Mouse (Mus musculus): ENCODE results near the gene Rbpj. TPM values are rescaled to one million over a fixed set of nuclear protein-coding genes. Genes with fewer than 3 reads are reported as not detected.

Rbpj gene
- total and polyA plus RNA-seq, 3 experiments = 40.5 to 62.8 (median 61.3) TPM

- in situ Hi-C loops (cut with MboI; ENCODE audit: low pct_ligation_motif_present, low pct_unique_long_range_greater_than_20kb, low sequenced_read_pairs) = no loop called here
- H3K4me1 ChIP-seq (ENCODE audit: control insufficient read depth in 1 of 2, insufficient read depth in 2 of 2) = peaks cover 9 to 15% of the 10 kb centered on the region in 2 experiments
Measured at GRCm38 (mm10) chr5:53481021-53481420, 15.1 kb downstream of the Rbpj start.

GRCm38 (mm10) chr5:53485069-53485628 is 19.2 kb downstream of the Rbpj start:
- H3K27ac ChIP-seq (ENCODE audit: insufficient read depth, low read depth) = no peak overlapping the region
- no peaks in the 10 kb centered on the region for H3K36me3 ChIP-seq (replicated peaks in 1 of 2; ENCODE audit: control insufficient read depth in 1 of 2, insufficient read depth in 1 of 2, low read length in 1 of 2)
- no peak overlapping the region for H3K9ac ChIP-seq (ENCODE audit: insufficient read depth, low read depth)
- no peak for DNase-seq (ENCODE audit: extremely low read depth)
- peaks cover 9 to 14% of the 10 kb centered on the region in 2 experiments for H3K4me1 ChIP-seq (ENCODE audit: control insufficient read depth in 1 of 2, insufficient read depth in 2 of 2)
- H3K9me3 ChIP-seq (replicated peaks; ENCODE audit: low read length) = no peaks in the 10 kb centered on the region
- dilution Hi-C loops (cut with MboI; ENCODE audit: extremely low pct_ligation_motif_present, extremely low pct_unique_long_range_greater_than_20kb, low sequenced_read_pairs) = no loop called here
- H3K4me2 ChIP-seq (ENCODE audit: insufficient read depth, low read depth, poor library complexity, severe bottlenecking) = no peak overlapping the region
- no peaks in the 10 kb centered on the region for H3K27me3 ChIP-seq (replicated peaks)
- in situ Hi-C loops (cut with MboI; ENCODE audit: low pct_ligation_motif_present, low pct_unique_long_range_greater_than_20kb, low sequenced_read_pairs) = no loop called here
- no peak overlapping the region for H3K4me3 ChIP-seq (replicated peaks in 1 of 3; ENCODE audit: low read depth in 2 of 3, low read length in 2 of 3, poor library complexity in 1 of 3)
- TF ChIP-seq ZMIZ1 (IDR thresholded peaks at IDR 0.05; ENCODE audit: low read depth, low read length) (no peak), USF2 (conservative IDR thresholded peaks at IDR 0.05; ENCODE audit: low read depth, low read length) (no peak), MYC (IDR thresholded peaks at IDR 0.05; ENCODE audit: low read depth, low read length) (no peak)
- H3K79me2 ChIP-seq (replicated peaks; ENCODE audit: control insufficient read depth, extremely low read depth, insufficient read depth, poor library complexity, severe bottlenecking) = no peaks in the 10 kb centered on the region

More at GRCm38 (mm10) chr5:53481021-53481420, 15.1 kb downstream of the Rbpj start:
- Histone ChIP-seq H3K9me3 (replicated peaks; ENCODE audit: low read length) (no peaks in the 10 kb centered on the region), H3K27ac (ENCODE audit: insufficient read depth, low read depth) (no peak overlapping the region), H3K4me2 (ENCODE audit: insufficient read depth, low read depth, poor library complexity, severe bottlenecking) (no peak overlapping the region), H3K9ac (ENCODE audit: insufficient read depth, low read depth) (no peak overlapping the region), H3K27me3 (replicated peaks) (no peaks in the 10 kb centered on the region), H3K4me3 (replicated peaks in 1 of 3; ENCODE audit: low read depth in 2 of 3, low read length in 2 of 3, poor library complexity in 1 of 3) (no peak overlapping the region), H3K36me3 (replicated peaks in 1 of 2; ENCODE audit: control insufficient read depth in 1 of 2, insufficient read depth in 1 of 2, low read length in 1 of 2) (no peaks in the 10 kb centered on the region), H3K79me2 (replicated peaks; ENCODE audit: control insufficient read depth, extremely low read depth, insufficient read depth, poor library complexity, severe bottlenecking) (no peaks in the 10 kb centered on the region)
- dilution Hi-C loops (cut with MboI; ENCODE audit: extremely low pct_ligation_motif_present, extremely low pct_unique_long_range_greater_than_20kb, low sequenced_read_pairs) = no loop called here
- DNase-seq (ENCODE audit: extremely low read depth) = no peak
- TF ChIP-seq ETS1 (conservative IDR thresholded peaks at IDR 0.05; ENCODE audit: low read depth, low read length) = no peak
- no peak for TF ChIP-seq UBTF (IDR thresholded peaks at IDR 0.05; ENCODE audit: low read depth, low read length)
- TF ChIP-seq ZKSCAN1 (IDR thresholded peaks at IDR 0.05; ENCODE audit: borderline replicate concordance, low read depth, low read length) = no peak
- TF ChIP-seq CTCF (conservative IDR thresholded peaks at IDR 0.05 in 1 of 2, IDR thresholded peaks at IDR 0.05 in 1 of 2; ENCODE audit: low read depth in 2 of 2, low read length in 2 of 2) = no peak
- no peak for TF ChIP-seq E2F4 (IDR thresholded peaks at IDR 0.05; ENCODE audit: insufficient replicate concordance, low read depth, low read length)
- TF ChIP-seq GABPA (IDR thresholded peaks at IDR 0.05; ENCODE audit: insufficient replicate concordance, low read depth, low read length) = no peak
- TF ChIP-seq BHLHE40 (IDR thresholded peaks at IDR 0.05; ENCODE audit: low read depth, low read length) = no peak
- no peak for TF ChIP-seq MAZ (IDR thresholded peaks at IDR 0.05; ENCODE audit: low read depth, low read length)
- TF ChIP-seq POLR2A (IDR thresholded peaks at IDR 0.05; ENCODE audit: low read depth, low read length) = no peak
- no peak for TF ChIP-seq USF1 (IDR thresholded peaks at IDR 0.05; ENCODE audit: low read depth, low read length)
- no peak for TF ChIP-seq NRF1 (IDR thresholded peaks at IDR 0.05; ENCODE audit: low read depth, low read length)
- TF ChIP-seq MYC (IDR thresholded peaks at IDR 0.05; ENCODE audit: low read depth, low read length) = no peak
- TF ChIP-seq IRF4 (IDR thresholded peaks at IDR 0.05; ENCODE audit: low read depth, low read length) = no peak
- no peak for TF ChIP-seq TBP (conservative IDR thresholded peaks at IDR 0.05; ENCODE audit: low read depth, low read length)
- no peak for TF ChIP-seq ELF1 (IDR thresholded peaks at IDR 0.05; ENCODE audit: low read depth, low read length)
- no peak for TF ChIP-seq KAT2A (IDR thresholded peaks at IDR 0.05; ENCODE audit: insufficient replicate concordance, low read length)
- no peak for TF ChIP-seq USF2 (conservative IDR thresholded peaks at IDR 0.05; ENCODE audit: low read depth, low read length)
